Comparison of ENCODE assay signal across 8 mouse cellular contexts in genomic region chr12:73546086-73546711, GRCm38 (mm10). TPM values are rescaled to one million over a fixed set of nuclear protein-coding genes. Genes with fewer than 3 reads are reported as not detected.
A peak's percentile ranks its signal among the peaks of the same experiment; 100 is the strongest.
DNase-seq lines count a peak whose midpoint lies in the region; ATAC-seq and TF ChIP-seq lines count a peak whose summit lies in the region.

Tmem30b (minus strand) TSS chr12:73546392.

- H3K27me3 ChIP-seq in embryonic facial prominence, embryonic 12.5 days, result peaks cover 35% of the 10 kb centered on the region
- peaks cover 18% of the 10 kb centered on the region; the same call in 1 of the 2 replicates for H3K27me3 ChIP-seq in intestine, postnatal 0 days (replicated peaks; ENCODE audit: control insufficient read depth, insufficient read depth, low read length)
- 0 out of 2 replicates have a peak, but pooled peaks cover 4% of the 10 kb centered on the region for H3K27me3 ChIP-seq in small intestine, adult 2 months (ENCODE audit: control insufficient read depth, insufficient read depth, low read length)

- peak within 1 kb of the TSS; percentile 76 for H3K4me2 ChIP-seq in embryonic facial prominence, embryonic 12.5 days (replicated peaks)
- peak within 1 kb of the TSS; percentile 90 for H3K4me2 ChIP-seq in intestine, postnatal 0 days (replicated peaks; ENCODE audit: low read depth)

- peaks cover 9% of the 10 kb centered on the region; the same call in 1 of the 2 replicates for H3K4me1 ChIP-seq in embryonic facial prominence, embryonic 12.5 days
- H3K4me1 ChIP-seq in intestine, postnatal 0 days (replicated peaks; ENCODE audit: control insufficient read depth, insufficient read depth, low read length), result 0 out of 2 replicates have a peak, but pooled peaks cover 2% of the 10 kb centered on the region
- peaks cover 3% of the 10 kb centered on the region; the same call in 1 of the 2 replicates for H3K4me1 ChIP-seq in lung, adult 2 months (ENCODE audit: control insufficient read depth, insufficient read depth, low read length)
- peaks cover 15% of the 10 kb centered on the region for H3K4me1 ChIP-seq in small intestine, adult 2 months (ENCODE audit: control insufficient read depth, insufficient read depth, insufficient read length, low read length)

- DNase-seq in gastrocnemius, postnatal 10 days, result peak; percentile 26
- no peak for DNase-seq in gastrocnemius, postnatal 14 days
- DNase-seq in lung, adult 2 months, result peak; percentile 64
- DNase-seq in cerebellum, postnatal 36 days, result no peak
- no peak for DNase-seq in left cerebral cortex, postnatal 25 days (ENCODE audit: low spot score in 2 of 2)

- 1% methylated on average over 53 of the region's 61 CpGs for WGBS in embryonic facial prominence, embryonic 12.5 days
- WGBS in intestine, postnatal 0 days, result 1% methylated on average over 49 of the region's 61 CpGs
- WGBS in lung, adult 2 months, result 3% methylated on average over 55 of the region's 61 CpGs
- 2% methylated on average over 60 of the region's 61 CpGs for WGBS in small intestine, adult 2 months

- H3K4me3 ChIP-seq in embryonic facial prominence, embryonic 12.5 days, result peak within 1 kb of the TSS; percentile 54
- peak within 1 kb of the TSS; percentile 63 for H3K4me3 ChIP-seq in intestine, postnatal 0 days (ENCODE audit: low read depth, low read length)
- peak within 1 kb of the TSS; percentile 53 for H3K4me3 ChIP-seq in lung, adult 2 months (replicated peaks; ENCODE audit: extremely low read depth, low read depth, low read length)
- H3K4me3 ChIP-seq in small intestine, adult 2 months (ENCODE audit: low read depth, low read length), result peak within 1 kb of the TSS; percentile 90

- no peak; the same call in 1 of the 2 replicates for TF ChIP-seq POLR2A in lung, adult 2 months (IDR thresholded peaks at IDR 0.05; ENCODE audit: borderline replicate concordance, extremely low read depth, low read depth, low read length)
- TF ChIP-seq POLR2A in small intestine, adult 2 months (IDR thresholded peaks at IDR 0.05; ENCODE audit: low read depth, low read length), result peak; percentile 58; the same call in 1 of the 2 replicates

- intact Hi-C loops in gastrocnemius, postnatal 14 days (cut with DNase I; ENCODE audit: low total_unique reads), result no loop called here
- intact Hi-C loops in left cerebral cortex, postnatal 25 days (cut with DNase I), result no loop called here

- H3K36me3 ChIP-seq in embryonic facial prominence, embryonic 12.5 days, result no peaks in the 10 kb centered on the region
- no peaks in the 10 kb centered on the region for H3K36me3 ChIP-seq in intestine, postnatal 0 days (ENCODE audit: control insufficient read depth, insufficient read depth)
- H3K36me3 ChIP-seq in small intestine, adult 2 months (ENCODE audit: control insufficient read depth, insufficient read depth, low read length), result no peaks in the 10 kb centered on the region

- peak within 1 kb of the TSS; percentile 50 for H3K27ac ChIP-seq in embryonic facial prominence, embryonic 12.5 days
- H3K27ac ChIP-seq in intestine, postnatal 0 days (ENCODE audit: low read depth, low read length), result peak within 1 kb of the TSS; percentile 95
- H3K27ac ChIP-seq in small intestine, adult 2 months (ENCODE audit: insufficient read depth, low read depth, low read length), result peak within 1 kb of the TSS; percentile 94

- H3K9ac ChIP-seq in embryonic facial prominence, embryonic 12.5 days, result peak within 1 kb of the TSS; percentile 67
- peak within 1 kb of the TSS; percentile 74 for H3K9ac ChIP-seq in intestine, postnatal 0 days (ENCODE audit: low read depth, low read length)

- ATAC-seq in embryonic facial prominence, embryonic 12.5 days (ENCODE audit: insufficient number of reproducible peaks, insufficient read depth, low FRiP score, low TSS enrichment), result peak; percentile 65
- peak; percentile 91 for ATAC-seq in intestine, postnatal 0 days

- TF ChIP-seq CTCF in intestine, postnatal 0 days (IDR thresholded peaks at IDR 0.05; ENCODE audit: low read depth), result no peak
- no peak for TF ChIP-seq CTCF in lung, adult 2 months (IDR thresholded peaks at IDR 0.05; ENCODE audit: insufficient read depth, low read length)
- TF ChIP-seq CTCF in small intestine, adult 2 months (IDR thresholded peaks at IDR 0.05; ENCODE audit: extremely low read depth, insufficient read length, insufficient replicate concordance, low read depth, low read length), result no peak

- no peaks in the 10 kb centered on the region for H3K9me3 ChIP-seq in embryonic facial prominence, embryonic 12.5 days
- no peaks in the 10 kb centered on the region for H3K9me3 ChIP-seq in intestine, postnatal 0 days (ENCODE audit: control insufficient read depth)

RNA-seq across cellular contexts. Expression of gene Tmem30b, which starts in this region (rescaled TPM):
- total RNA-seq in gastrocnemius, postnatal 10 days (2021), result 1 to 10 TPM; 1.2 to 1.4 TPM
- under 1 TPM; 0.80 to 0.96 TPM for total RNA-seq in gastrocnemius, postnatal 14 days (2021)
- 15.2 and 16.0 TPM in 2 replicates for polyA plus RNA-seq in embryonic facial prominence, embryonic 12.5 days (2016; fragmentation: Nextera tagmentation; extraction: Ambion mirVana)
- polyA plus RNA-seq in intestine, postnatal 0 days (2015; fragmentation: Nextera tagmentation; extraction: Ambion mirVana), result 83.6 and 84.5 TPM in 2 replicates
- 15.5 and 18.4 TPM in 2 replicates for polyA plus RNA-seq in lung, adult 2 months (2012; rRNA removed)
- polyA plus RNA-seq in small intestine, adult 2 months (2012; rRNA removed), result 123 and 184 TPM in 2 replicates
- total RNA-seq in left cerebral cortex, postnatal 25 days (2021), result not detected

Comparison
In these comparisons a context has a peak if more than half of its experiments do, and no peak if none do; other contexts are left out.
1. DNase-seq: peak in gastrocnemius, postnatal 10 days (single experiment) and lung, adult 2 months (single experiment); none in gastrocnemius, postnatal 14 days (single experiment), cerebellum, postnatal 36 days (0 of 2) and left cerebral cortex, postnatal 25 days (0 of 2).
2. Peak in every context shown above with its lines, with median percentiles within 50 percentile points of each other: H3K27ac ChIP-seq and H3K4me3 ChIP-seq.